Mouse (Mus musculus): Measurements from ENCODE around the gene Vmn2r99. TPM values are rescaled to one million over a fixed set of nuclear protein-coding genes. Genes with fewer than 3 reads are reported as not detected.

The Vmn2r99 gene
- not detected for total RNA-seq (2021)

DNA sequence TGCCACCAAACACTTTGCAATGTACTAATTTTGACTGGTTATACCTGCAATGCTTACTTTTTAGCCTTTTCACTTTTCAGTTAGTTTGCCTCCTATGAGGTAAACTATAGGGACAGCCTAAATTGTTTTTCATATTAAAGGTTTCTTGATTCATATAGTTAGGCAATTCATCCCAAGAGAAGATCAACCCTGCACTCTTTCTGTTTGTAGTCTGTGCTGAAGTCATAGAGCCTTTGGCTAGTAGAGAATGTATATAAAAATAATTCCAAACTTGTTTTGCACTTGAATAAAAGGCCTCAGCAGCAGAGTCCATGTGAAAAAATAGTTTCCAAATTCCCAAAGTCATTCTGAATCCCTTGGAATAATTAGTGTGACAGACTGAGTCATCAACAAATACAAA lies at the start of gene Vmn2r99:
Gene Vmn2r99, plus strand, starts transcription at position 301 of the 400 bp plus-strand sequence.
- DNase-seq: no peak
- intact Hi-C loops (cut with DNase I): no loop called here

DNA sequence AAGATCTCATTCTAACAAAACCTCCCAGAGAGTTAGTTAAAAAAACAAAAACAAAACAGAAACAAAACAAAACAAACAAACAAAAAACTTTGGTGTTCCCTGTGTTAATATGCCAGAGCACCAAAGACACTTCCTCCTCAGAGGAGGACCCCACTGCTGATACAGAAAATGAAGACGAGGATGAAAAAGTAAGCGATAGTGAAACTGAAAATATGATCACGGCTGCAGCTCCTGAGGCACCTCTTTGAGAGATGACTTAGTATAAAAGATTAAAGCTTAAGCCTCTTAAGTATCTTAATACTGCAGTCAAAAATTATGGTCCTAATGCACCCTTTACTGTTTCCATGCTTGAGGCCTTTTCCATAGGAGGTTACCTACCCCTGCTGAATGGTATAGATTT lies 75.9 kb downstream of the Vmn2r99 start:
- DNase-seq: no peak
- intact Hi-C loops (cut with DNase I): no loop called here

DNA sequence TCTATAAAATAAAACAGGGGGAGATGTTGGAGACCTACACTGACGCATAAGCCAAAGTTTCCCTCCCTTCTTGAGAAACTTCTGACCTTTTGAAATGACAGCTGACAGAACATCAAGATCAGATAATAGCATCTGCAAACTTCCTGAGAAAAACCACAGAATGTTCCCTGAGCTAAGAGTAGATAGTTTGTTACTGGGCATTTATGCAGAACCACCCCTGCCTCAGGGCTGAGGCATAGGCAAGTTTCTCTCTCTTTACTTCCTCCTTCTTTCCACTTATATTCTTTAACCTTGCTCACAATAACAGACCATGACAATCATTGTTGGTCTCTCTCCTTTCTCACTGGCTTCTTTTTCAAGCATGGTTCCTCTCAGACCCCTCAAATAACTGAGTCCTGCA lies 83.2 kb downstream of the Vmn2r99 start:
- intact Hi-C loops (cut with DNase I): no loop called here
- DNase-seq: no peak

Other genes with a start within 250 kb of the Vmn2r99 start
- gene Vmn2r100, start 142.8 kb downstream of the Vmn2r99 start, total RNA-seq (2021): not detected
- not detected for gene Vmn2r101, start 215.3 kb downstream of the Vmn2r99 start, total RNA-seq (2021)